Mouse (Mus musculus) CH12.LX (cell line): ENCODE measurements around the gene Tmem39b. TPM values are rescaled to one million over a fixed set of nuclear protein-coding genes. Genes with fewer than 3 reads are reported as not detected.

Experiments
- DNase-seq: peaks from one replicate; pipeline ENCODE4 v3.0.0-alpha.2; 2013; ENCODE audit errors: extremely low read depth
- H3K27ac ChIP-seq: 2 replicates; pipeline ENCODE4 v1.5.1; 2012; ENCODE audit warnings: low read depth, mild to moderate bottlenecking, control low read depth, moderate library complexity; ENCODE audit not compliant: insufficient read depth
- H3K27me3 ChIP-seq: replicated peaks from 2 replicates; pipeline ENCODE3; 2012; ENCODE audit warnings: inconsistent platforms
- H3K36me3 ChIP-seq, 2 experiments: replicated peaks in 1 of 2; 2 replicates each; pipeline versions ENCODE3 to v1.6.1; 2012; ENCODE audit warnings: inconsistent platforms in 1 of 2, low read length in 1 of 2, mild to moderate bottlenecking in 1 of 2, mixed read lengths in 1 of 2, moderate library complexity in 1 of 2; ENCODE audit not compliant: control insufficient read depth in 1 of 2, insufficient read depth in 1 of 2
- H3K4me1 ChIP-seq, 2 experiments: 2 replicates each; pipeline ENCODE4 v1.6.1; 2012; ENCODE audit warnings: inconsistent platforms in 1 of 2, moderate library complexity in 1 of 2; ENCODE audit not compliant: insufficient read depth in 2 of 2, control insufficient read depth in 1 of 2
- H3K4me2 ChIP-seq: 2 replicates; pipeline ENCODE4 v1.6.1; 2012; ENCODE audit warnings: low read depth, mild to moderate bottlenecking, control low read depth; ENCODE audit not compliant: poor library complexity, insufficient read depth, severe bottlenecking
- H3K4me3 ChIP-seq, 3 experiments: fragments of 150-350 bp in 1 of 3; sonication (generic) in 1 of 3; replicated peaks in 1 of 3; 2 replicates each; pipeline versions ENCODE3 to v1.5.1; 2011 to 2012; ENCODE audit warnings: low read depth in 2 of 3, low read length in 2 of 3, mild to moderate bottlenecking in 2 of 3, moderate library complexity in 2 of 3, control low read depth in 1 of 3, improper control_type of control experiment in 1 of 3, inconsistent platforms in 1 of 3, mixed read lengths in 1 of 3; ENCODE audit not compliant: poor library complexity in 1 of 3
- H3K79me2 ChIP-seq: replicated peaks from 2 replicates; pipeline ENCODE4 v1.6.1; 2012; ENCODE audit warnings: mild to moderate bottlenecking, moderate library complexity; ENCODE audit not compliant: control insufficient read depth, poor library complexity, insufficient read depth, severe bottlenecking; ENCODE audit errors: extremely low read depth
- H3K9ac ChIP-seq: 2 replicates; pipeline ENCODE4 v1.6.1; 2012; ENCODE audit warnings: low read depth, mild to moderate bottlenecking, control low read depth, moderate library complexity; ENCODE audit not compliant: insufficient read depth
- H3K9me3 ChIP-seq: replicated peaks from 2 replicates; pipeline ENCODE3; 2012; ENCODE audit warnings: low read length, inconsistent platforms, mixed read lengths
- BHLHE40 ChIP-seq: IDR thresholded peaks from 2 replicates; pipeline ENCODE4 v1.6.1; 2011; ENCODE audit warnings: mild to moderate bottlenecking, low read depth, low read length, improper control_type of control experiment
- CHD2 ChIP-seq: IDR thresholded peaks from 2 replicates; pipeline ENCODE4 v1.6.1; 2011; ENCODE audit warnings: low read length, improper control_type of control experiment
- ETS1 ChIP-seq: conservative IDR thresholded peaks from 2 replicates; pipeline ENCODE4 v1.6.1; 2012; ENCODE audit warnings: low read depth, mild to moderate bottlenecking, inconsistent platforms, low read length, improper control_type of control experiment, moderate library complexity
- GABPA ChIP-seq: IDR thresholded peaks from 2 replicates; pipeline ENCODE4 v1.6.1; 2012; ENCODE audit warnings: low read depth, low read length, improper control_type of control experiment, inconsistent platforms; ENCODE audit not compliant: insufficient replicate concordance
- HCFC1 ChIP-seq: IDR thresholded peaks from 2 replicates; pipeline ENCODE4 v1.6.1; 2012; ENCODE audit warnings: low read depth, mild to moderate bottlenecking, inconsistent platforms, low read length, improper control_type of control experiment
- JUN ChIP-seq: IDR thresholded peaks from 2 replicates; pipeline ENCODE4 v1.6.1; 2011; ENCODE audit warnings: low read depth, mild to moderate bottlenecking, low read length, improper control_type of control experiment, moderate library complexity; ENCODE audit not compliant: insufficient read depth
- MAFK ChIP-seq: IDR thresholded peaks from 2 replicates; pipeline ENCODE4 v1.6.1; 2011; ENCODE audit warnings: low read length, improper control_type of control experiment; ENCODE audit not compliant: insufficient replicate concordance
- NELFE ChIP-seq: IDR thresholded peaks from 2 replicates; pipeline ENCODE4 v1.6.1; 2011; ENCODE audit warnings: low read depth, low read length, improper control_type of control experiment
- NRF1 ChIP-seq: IDR thresholded peaks from 2 replicates; pipeline ENCODE4 v1.6.1; 2014; ENCODE audit warnings: low read depth, mild to moderate bottlenecking, inconsistent platforms, low read length, improper control_type of control experiment, moderate library complexity
- TBP ChIP-seq: conservative IDR thresholded peaks from 2 replicates; pipeline ENCODE4 v1.6.1; 2011; ENCODE audit warnings: low read depth, low read length, improper control_type of control experiment
- TCF12 ChIP-seq: IDR thresholded peaks from 2 replicates; pipeline ENCODE4 v1.6.1; 2014; ENCODE audit warnings: low read depth, mild to moderate bottlenecking, inconsistent platforms, low read length, improper control_type of control experiment
- ZC3H11A ChIP-seq: IDR thresholded peaks from 2 replicates; pipeline ENCODE4 v1.6.1; 2012; ENCODE audit warnings: low read depth, mild to moderate bottlenecking, inconsistent platforms, low read length, improper control_type of control experiment
- ZKSCAN1 ChIP-seq: IDR thresholded peaks from 2 replicates; pipeline ENCODE4 v1.6.1; 2012; ENCODE audit warnings: low read depth, inconsistent platforms, low read length, improper control_type of control experiment, borderline replicate concordance
- ZMIZ1 ChIP-seq: IDR thresholded peaks from 2 replicates; pipeline ENCODE4 v1.6.1; 2012; ENCODE audit warnings: low read depth, mild to moderate bottlenecking, inconsistent platforms, low read length, improper control_type of control experiment
- ZNF384 ChIP-seq: IDR thresholded peaks from 2 replicates; pipeline ENCODE4 v1.6.1; 2012; ENCODE audit warnings: low read depth, low read length, improper control_type of control experiment, inconsistent platforms
- dilution Hi-C: fragments of 300-500 bp; cut with MboI; formaldehyde crosslinking; loops from 2 replicates; pipeline ENCODE4 v1.14.3; 2020; ENCODE audit warnings: low sequenced_read_pairs; ENCODE audit not compliant: extremely low pct_unique_long_range_greater_than_20kb, extremely low pct_ligation_motif_present
- in situ Hi-C: fragments of 300-500 bp; cut with MboI; formaldehyde crosslinking; loops from 3 replicates; pipeline ENCODE4 v1.14.3; 2019; ENCODE audit warnings: low sequenced_read_pairs, low pct_ligation_motif_present, low pct_unique_long_range_greater_than_20kb, mixed read lengths
- polyA plus RNA-seq: library from polyadenylated mRNA; unstranded; fragments of >175 nt; gene quantifications from 2 replicates; pipeline ENCODE4 v1.2.1, GENCODE M21; 2012; ENCODE audit warnings: low read depth; ENCODE audit not compliant: insufficient read length
- total RNA-seq, 2 experiments: library from RNA; depleted of rRNA; stranded (reverse); fragments of 300-350 nt in 1 of 2; fragments of >200 nt in 1 of 2; gene quantifications; 2 replicates each; pipeline ENCODE4 v1.2.3; 2012 to 2014

The Tmem39b gene
- total and polyA plus RNA-seq, 3 experiments: 11.3 to 37.7 (median 14.6) TPM

DNA sequence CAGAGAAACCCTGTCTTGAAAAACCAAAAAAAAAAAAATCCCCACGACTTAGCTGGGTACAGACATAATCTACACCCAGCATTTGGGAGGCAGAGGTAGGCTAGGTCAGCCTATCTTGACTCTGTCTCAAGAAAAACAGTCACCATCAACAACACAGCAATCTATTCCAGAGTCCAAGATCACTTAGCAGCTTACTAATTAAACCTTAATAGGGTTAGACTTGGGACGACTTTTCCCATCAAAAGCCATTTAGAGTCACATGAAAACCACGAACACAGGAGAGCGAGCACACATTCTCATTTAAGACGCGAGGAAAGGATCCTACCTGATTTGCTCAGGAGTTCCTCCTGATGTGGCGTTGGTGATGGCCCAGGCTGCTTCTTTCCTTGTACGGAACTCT is 46.3 kb downstream of the Tmem39b start:
- no peak overlapping the region for H3K4me3 ChIP-seq
- H3K4me1 ChIP-seq: peaks cover 5 to 10% of the 10 kb centered on the region in 2 experiments; a peak in 2 of 4 replicates
- H3K27me3 ChIP-seq: no peaks in the 10 kb centered on the region
- no peak for DNase-seq
- no peak overlapping the region for H3K9ac ChIP-seq
- TF ChIP-seq ETS1 (no peak), NELFE (no peak), HCFC1 (no peak), ZMIZ1 (no peak), CHD2 (no peak), ZNF384 (no peak), GABPA (no peak), JUN (no peak), ZC3H11A (no peak), BHLHE40 (no peak)
- no peaks in the 10 kb centered on the region for H3K79me2 ChIP-seq
- no peak overlapping the region for H3K4me2 ChIP-seq
- dilution Hi-C loops: no loop called here
- H3K9me3 ChIP-seq: no peaks in the 10 kb centered on the region
- peaks cover 81 to 94% of the 10 kb centered on the region in 2 experiments for H3K36me3 ChIP-seq
- no peak overlapping the region for H3K27ac ChIP-seq
- in situ Hi-C loops: no loop called here

DNA sequence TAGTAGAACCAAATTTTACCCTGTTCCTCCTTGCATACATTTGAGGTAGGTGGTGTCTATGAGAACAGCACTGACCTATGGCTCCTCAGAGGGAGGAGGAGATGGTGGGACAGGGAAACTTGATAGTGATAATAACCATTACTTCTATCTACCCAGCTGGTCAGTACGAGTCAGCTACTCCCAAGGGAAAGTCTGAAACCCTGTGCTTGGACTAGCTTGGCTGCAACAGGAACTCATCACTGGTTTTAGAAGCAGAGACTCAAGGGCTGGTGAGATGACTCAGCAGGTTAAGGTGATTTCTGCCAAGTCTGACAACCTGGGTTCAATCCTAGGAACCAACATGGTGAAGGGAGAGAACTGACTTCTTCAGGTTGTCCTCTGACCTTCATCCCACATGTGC is 48.0 kb downstream of the Tmem39b start:
- H3K79me2 ChIP-seq: no peaks in the 10 kb centered on the region
- H3K4me1 ChIP-seq: peaks cover 5 to 13% of the 10 kb centered on the region in 2 experiments; a peak in 2 of 4 replicates
- dilution Hi-C loops: no loop called here
- no peak overlapping the region for H3K9ac ChIP-seq
- H3K27me3 ChIP-seq: no peaks in the 10 kb centered on the region
- no peak for TF ChIP-seq ZKSCAN1
- no peak for TF ChIP-seq BHLHE40
- TF ChIP-seq TBP: no peak
- TF ChIP-seq MAFK: no peak
- TF ChIP-seq NRF1: no peak
- TF ChIP-seq TCF12: no peak
- H3K27ac ChIP-seq: no peak overlapping the region
- H3K4me3 ChIP-seq: no peak overlapping the region
- DNase-seq: no peak
- H3K9me3 ChIP-seq: no peaks in the 10 kb centered on the region
- peaks cover 72 to 94% of the 10 kb centered on the region in 2 experiments for H3K36me3 ChIP-seq
- in situ Hi-C loops: no loop called here
- H3K4me2 ChIP-seq: no peak overlapping the region
